Mouse (Mus musculus): ENCODE measurements around the gene Cacna1f.

- TF ChIP-seq CTCF (IDR thresholded peaks at IDR 0.05) = no peak
- peak; percentile 24; the same call in 1 of the 2 replicates for TF ChIP-seq POLR2A (IDR thresholded peaks at IDR 0.05; ENCODE audit: insufficient read depth, low read depth, low read length)
- no peak for TF ChIP-seq EP300 (IDR thresholded peaks at IDR 0.05; ENCODE audit: insufficient read depth, low read depth, low read length)
Measured at GRCm38 (mm10) chrX:7670921-7671623, 64.2 kb downstream of the Cacna1f start, which contains the start of gene Plp2.

All from heart, adult 2 months (tissue).